Mouse (Mus musculus) heart, embryonic 13.5 days (tissue): ENCODE measurements around the gene Hbb-y. TPM values are rescaled to one million over a fixed set of nuclear protein-coding genes. Genes with fewer than 3 reads are reported as not detected.
A peak's percentile ranks its signal among the peaks of the same experiment; 100 is the strongest.

Experiments
- ATAC-seq: fragments of 200-750 bp; cut with Nextera tagmentation; 2 replicates; pipeline ENCODE4 v1.8.0; 2017; ENCODE audit warnings: moderate TSS enrichment; ENCODE audit not compliant: insufficient number of reproducible peaks, low FRiP score, low TSS enrichment; ENCODE audit errors: extremely low read depth
- H3K27ac ChIP-seq: fragments of 300-500 bp; sonication (generic); replicated peaks from 2 replicates; pipeline ENCODE4 v1.5.1; 2015; ENCODE audit warnings: moderate library complexity, mild to moderate bottlenecking, inconsistent platforms
- H3K27me3 ChIP-seq: fragments of 300-500 bp; sonication (generic); replicated peaks from 2 replicates; pipeline ENCODE4 v1.6.1; 2015; ENCODE audit warnings: mild to moderate bottlenecking, inconsistent platforms
- H3K36me3 ChIP-seq: fragments of 300-500 bp; sonication (generic); 2 replicates; pipeline ENCODE4 v1.6.1; 2015; ENCODE audit warnings: mild to moderate bottlenecking, inconsistent platforms
- H3K4me1 ChIP-seq: fragments of 300-500 bp; sonication (generic); 2 replicates; pipeline ENCODE4 v1.6.1; 2015; ENCODE audit warnings: inconsistent platforms
- H3K4me2 ChIP-seq: fragments of 300-500 bp; sonication (generic); 2 replicates; pipeline ENCODE4 v1.6.1; 2015; ENCODE audit warnings: inconsistent platforms, mild to moderate bottlenecking, moderate library complexity
- H3K4me3 ChIP-seq: fragments of 300-500 bp; sonication (generic); 2 replicates; pipeline ENCODE4 v1.5.1; 2015; ENCODE audit warnings: moderate library complexity, mild to moderate bottlenecking, inconsistent platforms
- H3K9ac ChIP-seq: fragments of 300-500 bp; sonication (generic); 2 replicates; pipeline ENCODE4 v1.6.1; 2015; ENCODE audit warnings: inconsistent platforms, mild to moderate bottlenecking, moderate library complexity
- H3K9me3 ChIP-seq: fragments of 300-500 bp; sonication (generic); 2 replicates; pipeline ENCODE4 v1.6.1; 2016; ENCODE audit warnings: inconsistent platforms
- WGBS: fragments of 180-500 bp; shearing (Covaris S2); methylation state at CpG from one replicate; pipeline ENCODE4 v1.1.7; 2015; ENCODE audit warnings: mixed read lengths; 5-methylcytosine and 5-hydroxymethylcytosine counted together
- polyA plus RNA-seq: library from polyadenylated mRNA; unstranded; fragments of >200 nt; fragmentation: Nextera tagmentation; extraction: Ambion mirVana; gene quantifications from 2 replicates; pipeline ENCODE4 v1.2.1, GENCODE M21; 2015

Gene Hbb-y
- polyA plus RNA-seq, result 25,617 and 43,684 TPM in 2 replicates

DNA sequence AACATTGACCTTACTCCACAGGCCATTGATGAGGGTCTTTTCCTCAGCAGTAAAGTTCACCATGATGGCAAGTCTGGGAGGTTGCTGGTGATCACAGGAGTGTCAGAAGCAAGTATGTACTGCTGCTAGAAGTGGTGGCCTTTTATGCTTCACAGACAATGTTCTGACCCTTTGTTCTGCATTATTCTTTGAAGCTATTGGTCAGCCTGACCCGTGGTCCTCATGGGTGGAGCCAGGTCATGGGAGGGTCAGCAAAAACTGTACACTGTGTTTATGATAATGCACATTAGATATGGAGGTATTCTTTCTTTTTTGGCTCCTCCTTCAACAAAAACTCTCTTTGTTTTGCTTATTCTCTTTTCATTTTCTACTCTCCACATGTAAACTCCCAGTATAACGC, at the start of gene Hbb-y:
Gene Hbb-y, minus strand, starts transcription at position 127 of the 400 bp plus-strand sequence.
- Histone ChIP-seq H3K9me3 (no peaks in the 10 kb centered on the region), H3K4me3 (peak within 1 kb of the TSS; percentile 32)

DNA sequence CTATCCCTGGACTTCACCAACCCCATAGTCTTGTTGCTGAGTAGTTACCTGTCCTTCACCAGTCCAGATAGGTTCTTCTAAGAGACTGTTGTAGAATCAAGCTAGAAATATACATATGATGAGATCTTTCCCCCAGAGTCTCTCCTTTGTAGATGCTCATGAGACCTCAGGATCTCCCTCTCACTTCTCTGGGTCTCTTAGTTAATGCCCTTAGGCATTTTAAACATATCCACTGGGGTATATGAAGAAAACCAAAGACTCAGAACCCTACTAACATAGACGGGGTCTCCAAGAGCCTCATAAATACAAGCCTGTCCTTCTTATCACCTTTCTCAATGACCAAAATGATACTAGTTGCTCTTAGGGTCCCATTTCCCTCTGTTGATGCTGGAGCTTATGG, 41.4 kb upstream of the Hbb-y start, which contains the start of gene Olfr64:
Gene Olfr64, minus strand, starts transcription at position 101 of the 400 bp plus-strand sequence.
- no peak within 1 kb of the TSS for H3K4me3 ChIP-seq
- H3K27ac ChIP-seq, result no peak within 1 kb of the TSS
- 73% methylated on average over 1 of the region's 1 CpGs for WGBS
- H3K9me3 ChIP-seq, result no peaks in the 10 kb centered on the region
- H3K27me3 ChIP-seq, result no peaks in the 10 kb centered on the region
- H3K36me3 ChIP-seq, result no peaks in the 10 kb centered on the region
- no peak within 1 kb of the TSS for H3K4me2 ChIP-seq
- no peak within 1 kb of the TSS for H3K9ac ChIP-seq
- H3K4me1 ChIP-seq, result no peaks in the 10 kb centered on the region
- no peak for ATAC-seq

More for the DNA sequence above, at the start of gene Hbb-y:
- Histone ChIP-seq H3K4me1 (no peaks in the 10 kb centered on the region), H3K27ac (peak within 1 kb of the TSS; percentile 62), H3K36me3 (no peaks in the 10 kb centered on the region), H3K4me2 (peak within 1 kb of the TSS; percentile 37), H3K9ac (no peak within 1 kb of the TSS), H3K27me3 (no peaks in the 10 kb centered on the region)
- peak; percentile 64 for ATAC-seq
- WGBS, result 56% methylated on average over 2 of the region's 2 CpGs

DNA sequence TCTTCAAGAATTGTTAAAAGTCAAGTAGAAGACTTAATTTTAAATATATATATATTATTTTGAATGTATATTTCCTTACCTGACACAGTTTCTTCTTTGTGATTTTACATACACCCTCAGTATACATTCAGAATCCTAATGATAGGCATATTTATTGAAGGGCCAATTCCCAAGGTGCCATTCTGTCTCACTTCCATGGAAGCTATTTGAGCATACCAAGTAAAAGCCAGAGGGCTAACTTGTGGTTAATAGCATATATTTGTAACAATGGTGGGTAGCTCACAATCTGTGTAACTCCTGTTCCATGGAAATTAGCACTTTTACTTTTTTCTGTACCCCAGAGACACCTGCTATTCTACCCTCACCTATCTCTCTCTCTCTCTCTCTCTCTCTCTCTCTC, 33.1 kb upstream of the Hbb-y start, which contains the start of gene Olfr66:
Gene Olfr66, minus strand, starts transcription at position 101 of the 400 bp plus-strand sequence.
- no peak within 1 kb of the TSS for H3K9ac ChIP-seq
- no peak for ATAC-seq
- H3K4me2 ChIP-seq, result no peak within 1 kb of the TSS
- no peaks in the 10 kb centered on the region for H3K4me1 ChIP-seq
- H3K27ac ChIP-seq, result no peak within 1 kb of the TSS
- H3K27me3 ChIP-seq, result no peaks in the 10 kb centered on the region
- no peaks in the 10 kb centered on the region for H3K9me3 ChIP-seq
- H3K36me3 ChIP-seq, result no peaks in the 10 kb centered on the region
- no peak within 1 kb of the TSS for H3K4me3 ChIP-seq

DNA sequence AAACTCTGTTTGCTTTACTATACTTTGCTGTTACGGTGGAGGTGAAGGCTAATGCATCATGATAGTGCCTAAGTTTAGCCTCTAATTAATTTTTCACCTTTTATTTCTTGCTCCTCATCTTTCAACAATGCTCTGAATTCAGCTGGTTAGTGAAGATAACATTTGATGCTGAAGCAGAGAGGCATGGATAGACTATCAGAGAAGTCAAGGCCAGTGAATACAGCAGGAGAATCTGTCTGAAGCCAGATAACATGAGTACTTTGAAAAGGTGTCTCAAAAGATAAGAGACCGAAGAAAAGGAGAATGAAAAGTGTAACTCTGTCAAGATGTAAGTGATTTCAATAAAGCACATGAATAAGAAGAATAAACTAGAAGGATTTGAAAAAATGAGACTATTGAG, 24.1 kb upstream of the Hbb-y start:
- Histone ChIP-seq H3K4me3 (no peak overlapping the region), H3K9me3 (no peaks in the 10 kb centered on the region), H3K27ac (no peak overlapping the region), H3K36me3 (no peaks in the 10 kb centered on the region), H3K4me1 (no peaks in the 10 kb centered on the region), H3K4me2 (no peak overlapping the region), H3K27me3 (no peaks in the 10 kb centered on the region), H3K9ac (no peak overlapping the region)
- 59% methylated on average over 2 of the region's 2 CpGs for WGBS
- ATAC-seq, result no peak

DNA sequence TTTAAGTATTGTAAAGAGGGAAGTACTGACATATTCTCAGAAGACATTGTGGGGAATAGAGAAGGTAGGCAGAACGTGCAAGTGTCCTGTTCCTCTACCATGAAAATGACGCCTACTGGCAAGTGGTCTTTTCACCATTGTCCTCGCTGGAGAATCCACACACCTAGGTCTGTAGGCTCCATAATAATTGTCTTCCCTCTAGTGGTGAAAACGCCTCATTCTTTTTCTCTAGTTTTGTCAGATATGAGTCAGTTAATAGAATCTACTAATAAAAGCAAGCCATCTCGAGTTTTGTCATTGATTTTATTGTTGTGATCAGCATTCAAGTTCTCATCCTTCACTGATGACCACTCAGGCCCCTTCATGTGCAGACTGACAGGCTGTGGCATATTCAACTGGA, 21.4 kb upstream of the Hbb-y start:
- Histone ChIP-seq H3K4me1 (peaks cover 8% of the 10 kb centered on the region; the same call in 1 of the 2 replicates), H3K4me2 (no peak overlapping the region), H3K9ac (no peak overlapping the region), H3K9me3 (no peaks in the 10 kb centered on the region), H3K27me3 (no peaks in the 10 kb centered on the region), H3K27ac (no peak overlapping the region; the same call in 1 of the 2 replicates), H3K4me3 (no peak overlapping the region), H3K36me3 (no peaks in the 10 kb centered on the region)
- 41% methylated on average over 5 of the region's 5 CpGs for WGBS
- ATAC-seq, result no peak

DNA sequence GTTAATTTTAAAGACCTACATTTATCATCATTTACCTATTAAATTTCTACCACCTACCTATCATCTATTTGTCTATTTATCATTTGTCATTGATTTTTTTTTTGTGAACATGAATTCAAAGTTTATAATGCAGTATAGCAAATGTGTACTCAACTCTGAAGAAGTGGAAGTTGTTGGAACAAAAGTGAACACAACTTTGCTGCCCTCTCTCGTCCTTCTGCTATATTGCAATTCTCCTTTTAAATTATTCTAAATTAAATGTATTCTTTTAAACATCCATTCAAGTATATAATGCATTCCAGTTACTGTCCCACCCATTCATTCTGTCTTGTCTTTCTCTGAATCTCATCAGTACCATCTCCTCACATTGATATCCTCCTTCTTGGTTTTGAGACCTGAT, 20.0 kb upstream of the Hbb-y start:
- WGBS, result 0% methylated on average over 1 of the region's 1 CpGs
- Histone ChIP-seq H3K27me3 (no peaks in the 10 kb centered on the region), H3K36me3 (no peaks in the 10 kb centered on the region), H3K4me3 (no peak overlapping the region), H3K9me3 (no peaks in the 10 kb centered on the region), H3K4me2 (peak overlapping the region; percentile 7; the same call in 1 of the 2 replicates), H3K4me1 (peaks cover 8% of the 10 kb centered on the region; the same call in 1 of the 2 replicates), H3K27ac (no peak overlapping the region), H3K9ac (no peak overlapping the region)
- ATAC-seq, result no peak

DNA sequence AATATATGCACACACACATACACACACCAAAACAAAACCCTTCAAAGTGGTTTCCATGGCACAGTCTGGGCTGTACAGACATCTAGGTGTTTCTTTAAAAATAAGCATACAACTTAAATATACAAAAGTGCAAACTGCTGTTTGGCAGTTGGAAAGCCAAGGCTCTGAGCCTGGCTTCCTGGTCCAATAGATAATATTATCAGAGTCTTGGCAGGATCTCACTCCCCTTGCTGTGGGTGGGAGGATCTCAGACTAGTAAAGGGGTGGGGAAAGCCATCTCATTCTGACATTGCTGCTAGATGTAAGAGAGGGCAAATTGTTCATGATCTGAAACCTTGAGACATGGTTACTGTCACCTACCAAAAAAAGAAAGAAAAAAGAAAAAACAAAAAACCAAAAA, 17.7 kb upstream of the Hbb-y start:
- ATAC-seq, result peak; percentile 72
- no peaks in the 10 kb centered on the region for H3K27me3 ChIP-seq
- H3K4me2 ChIP-seq, result peak overlapping the region; percentile 6; the same call in 1 of the 2 replicates
- peaks cover 8% of the 10 kb centered on the region; the same call in 1 of the 2 replicates for H3K4me1 ChIP-seq
- H3K4me3 ChIP-seq, result no peak overlapping the region
- peak overlapping the region; percentile 68 for H3K27ac ChIP-seq
- no peak overlapping the region for H3K9ac ChIP-seq
- no peaks in the 10 kb centered on the region for H3K36me3 ChIP-seq
- H3K9me3 ChIP-seq, result no peaks in the 10 kb centered on the region

DNA sequence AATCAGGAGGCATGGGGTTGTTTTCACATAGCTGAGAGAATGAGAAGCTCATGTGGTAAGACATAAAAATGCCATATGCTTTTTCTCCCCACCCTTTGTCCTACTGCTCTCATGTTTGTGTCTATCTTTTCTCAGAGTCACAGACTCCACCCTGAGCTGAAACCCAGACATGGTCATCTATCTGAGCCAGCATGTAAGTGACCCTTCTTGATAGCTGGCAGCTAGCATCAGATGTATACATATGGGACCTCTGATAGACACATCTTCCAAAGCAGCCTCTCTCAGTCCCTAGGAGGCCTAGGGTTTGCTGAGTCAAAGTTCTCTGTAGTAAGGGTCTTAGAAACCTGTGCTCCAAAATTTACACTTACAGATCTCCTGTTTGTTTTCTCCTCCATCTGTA, 12.7 kb upstream of the Hbb-y start:
- Histone ChIP-seq H3K27ac (peak overlapping the region; percentile 63), H3K4me3 (no peak overlapping the region), H3K27me3 (no peaks in the 10 kb centered on the region), H3K9me3 (no peaks in the 10 kb centered on the region), H3K4me2 (peak overlapping the region; percentile 24; the same call in 1 of the 2 replicates), H3K9ac (no peak overlapping the region), H3K4me1 (peaks cover 10% of the 10 kb centered on the region; the same call in 1 of the 2 replicates), H3K36me3 (no peaks in the 10 kb centered on the region)
- ATAC-seq, result peak; percentile 43; the same call in 1 of the 2 replicates

DNA sequence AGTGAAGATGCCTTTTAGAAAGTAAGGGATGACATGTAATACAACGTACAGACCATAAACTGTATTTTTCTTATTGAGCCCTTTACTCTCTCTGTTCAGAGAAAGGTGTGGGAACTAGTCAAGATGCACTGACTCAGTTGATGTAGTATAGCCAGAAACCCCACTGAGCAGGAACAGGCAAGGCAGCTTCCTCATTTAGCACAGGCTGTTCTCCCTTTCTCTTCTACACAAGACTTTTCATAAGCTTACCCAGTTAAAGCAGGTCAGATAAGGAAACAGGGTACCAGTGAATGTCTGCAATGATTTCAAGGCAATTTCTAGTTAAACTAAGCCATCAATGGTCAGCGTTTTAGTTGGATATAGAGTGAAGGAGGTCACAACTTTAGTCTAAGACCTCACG, 8.5 kb upstream of the Hbb-y start:
- no peaks in the 10 kb centered on the region for H3K36me3 ChIP-seq
- no peak overlapping the region; the same call in 1 of the 2 replicates for H3K4me2 ChIP-seq
- H3K9ac ChIP-seq, result no peak overlapping the region
- no peaks in the 10 kb centered on the region for H3K9me3 ChIP-seq
- peak overlapping the region; percentile 64 for H3K27ac ChIP-seq
- H3K4me3 ChIP-seq, result no peak overlapping the region
- ATAC-seq, result no peak
- 78% methylated on average over 3 of the region's 3 CpGs for WGBS
- no peaks in the 10 kb centered on the region for H3K27me3 ChIP-seq
- H3K4me1 ChIP-seq, result 0 out of 2 replicates have a peak, but pooled peaks cover 10% of the 10 kb centered on the region

DNA sequence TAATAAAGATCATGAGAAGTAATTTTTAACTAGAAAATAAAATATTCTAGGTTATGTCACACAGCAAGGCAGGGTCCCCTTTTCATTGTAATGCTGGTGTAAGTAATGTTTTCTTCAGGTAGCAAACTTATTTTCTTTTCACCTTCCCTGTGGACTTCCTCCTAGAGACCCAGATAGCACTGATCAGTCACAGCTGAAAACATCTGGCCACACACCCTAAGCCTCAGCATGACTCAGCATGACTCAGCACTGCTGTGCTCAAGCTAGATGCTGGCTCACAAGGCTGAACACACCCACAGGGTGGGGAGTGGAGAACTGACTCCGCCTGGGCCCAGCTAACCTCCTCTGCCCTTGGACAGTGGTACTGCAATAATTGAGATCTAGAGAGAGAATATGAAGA, 7.8 kb upstream of the Hbb-y start:
- Histone ChIP-seq H3K4me1 (0 out of 2 replicates have a peak, but pooled peaks cover 10% of the 10 kb centered on the region), H3K27me3 (no peaks in the 10 kb centered on the region), H3K9ac (no peak overlapping the region), H3K9me3 (no peaks in the 10 kb centered on the region), H3K4me2 (no peak overlapping the region), H3K4me3 (no peak overlapping the region), H3K27ac (peak overlapping the region; percentile 64; the same call in 1 of the 2 replicates), H3K36me3 (no peaks in the 10 kb centered on the region)
- ATAC-seq, result peak; percentile 91
- 52% methylated on average over 1 of the region's 1 CpGs for WGBS

DNA sequence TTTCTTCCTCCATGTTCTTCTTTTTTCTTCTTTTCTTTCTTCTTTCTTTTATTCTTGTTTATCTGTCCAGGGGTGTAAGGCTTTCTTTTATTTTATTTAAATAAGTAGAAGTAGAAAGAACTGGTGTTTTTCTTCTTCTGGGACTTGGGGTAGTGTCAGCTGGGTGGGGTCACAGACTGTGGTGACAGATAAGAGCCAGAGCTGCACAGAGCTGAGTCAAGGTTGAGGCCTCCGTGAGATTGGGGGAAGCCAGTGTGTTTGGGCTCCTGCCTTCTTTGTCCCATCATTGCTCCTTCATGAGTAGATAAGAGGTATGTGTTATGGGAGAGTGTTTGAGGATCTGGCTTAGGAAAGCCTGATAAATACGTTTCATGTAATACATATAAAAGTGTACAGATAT, 6.1 kb upstream of the Hbb-y start:
- Histone ChIP-seq H3K4me2 (peak overlapping the region; percentile 22; the same call in 1 of the 2 replicates), H3K4me1 (0 out of 2 replicates have a peak, but pooled peaks cover 10% of the 10 kb centered on the region), H3K9me3 (no peaks in the 10 kb centered on the region), H3K27ac (peak overlapping the region; percentile 61), H3K9ac (no peak overlapping the region), H3K4me3 (no peak overlapping the region), H3K27me3 (no peaks in the 10 kb centered on the region), H3K36me3 (no peaks in the 10 kb centered on the region)
- ATAC-seq, result peak; percentile 87
- 10% methylated on average over 2 of the region's 2 CpGs for WGBS

DNA sequence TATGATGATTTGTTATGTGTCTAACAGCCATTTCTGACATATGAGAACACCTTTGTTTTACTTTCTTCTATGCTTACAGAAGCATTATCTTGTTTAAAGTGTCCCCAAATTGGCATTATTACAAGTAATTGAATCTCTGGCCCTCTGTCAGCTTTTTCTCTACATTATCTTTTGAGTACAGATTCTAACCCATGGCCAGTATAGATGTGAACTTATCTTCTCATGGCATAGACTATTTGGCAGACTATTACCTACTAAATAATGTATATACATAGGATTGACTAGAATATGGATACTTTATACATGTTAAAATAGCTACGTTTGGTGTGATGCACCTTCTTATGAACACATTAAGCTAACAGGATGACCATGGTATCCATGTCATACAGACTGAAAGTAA, 1.7 kb upstream of the Hbb-y start:
- no peak overlapping the region for H3K4me3 ChIP-seq
- 0 out of 2 replicates have a peak, but pooled peaks cover 7% of the 10 kb centered on the region for H3K4me1 ChIP-seq
- no peaks in the 10 kb centered on the region for H3K36me3 ChIP-seq
- peak overlapping the region; percentile 9; the same call in 1 of the 2 replicates for H3K4me2 ChIP-seq
- WGBS, result 58% methylated on average over 1 of the region's 1 CpGs
- no peak for ATAC-seq
- no peaks in the 10 kb centered on the region for H3K27me3 ChIP-seq
- H3K9ac ChIP-seq, result no peak overlapping the region
- no peaks in the 10 kb centered on the region for H3K9me3 ChIP-seq
- peak overlapping the region; percentile 28; the same call in 1 of the 2 replicates for H3K27ac ChIP-seq
